Mouse (Mus musculus) CD4-positive naive resting alpha-beta T cell, adult 57 days (primary cell): Measurements from ENCODE around the gene Il12b. TPM values are rescaled to one million over a fixed set of nuclear protein-coding genes. Genes with fewer than 3 reads are reported as not detected.

ENCODE experiments used
- total RNA-seq: library from RNA; stranded (reverse); gene quantifications from one replicate; pipeline ENCODE4 v1.2.4, GENCODE M21; 2023

Gene Il12b
- not detected for total RNA-seq

GRCm38 (mm10) chr11:44399763-44400162, at the start of gene Il12b:
Gene Il12b (plus strand): TSS chr11:44400063.

Other genes with a start within 250 kb of the Il12b start
- 22.9 TPM for gene Ublcp1, start 70.4 kb downstream of the Il12b start, total RNA-seq
- 167 TPM for gene Rnf145, start 118.9 kb downstream of the Il12b start, total RNA-seq
- 15.0 TPM for gene Ebf1, start 217.3 kb downstream of the Il12b start, total RNA-seq